Mouse (Mus musculus) cerebellum, adult 2 months (tissue): ENCODE measurements around the gene Gaa. TPM values are rescaled to one million over a fixed set of nuclear protein-coding genes. Genes with fewer than 3 reads are reported as not detected.

Experiments used
- DNase-seq, 2 experiments: peaks; one replicate each; pipeline ENCODE4 v3.0.0; 2021
- H3K27ac ChIP-seq: fragments of 200-500 bp; 2 replicates; pipeline ENCODE4 v1.5.1; 2012; ENCODE audit warnings: low read length, control low read depth, inconsistent platforms; ENCODE audit not compliant: insufficient read depth
- H3K27me3 ChIP-seq: fragments of 200-500 bp; 2 replicates; pipeline ENCODE4 v1.6.1; 2012; ENCODE audit warnings: inconsistent platforms, mild to moderate bottlenecking, low read length, moderate library complexity; ENCODE audit not compliant: control insufficient read depth, insufficient read depth
- H3K4me1 ChIP-seq: fragments of 200-500 bp; 2 replicates; pipeline ENCODE4 v1.6.1; 2011; ENCODE audit warnings: low read length; ENCODE audit not compliant: control insufficient read depth, insufficient read depth
- H3K4me3 ChIP-seq: fragments of 200-500 bp; replicated peaks from 2 replicates; pipeline ENCODE3; 2011; ENCODE audit warnings: mild to moderate bottlenecking, low read depth, low read length, control low read depth; ENCODE audit not compliant: insufficient read depth
- CTCF ChIP-seq: fragments of 200-500 bp; IDR thresholded peaks from 2 replicates; pipeline ENCODE4 v1.5.1; 2011; ENCODE audit warnings: low read depth, mild to moderate bottlenecking, control low read depth, low read length, moderate library complexity, borderline replicate concordance; ENCODE audit not compliant: insufficient read depth
- POLR2A ChIP-seq: fragments of 200-500 bp; IDR thresholded peaks from 2 replicates; pipeline ENCODE4 v1.6.1; 2011; ENCODE audit warnings: low read length, control low read depth, borderline replicate concordance; ENCODE audit not compliant: insufficient read depth
- WGBS: fragments of 180-500 bp; shearing (Covaris S2); methylation state at CpG from one replicate; pipeline ENCODE4 v1.1.7; 2018; 5-methylcytosine and 5-hydroxymethylcytosine counted together
- polyA plus RNA-seq: library from polyadenylated mRNA; depleted of rRNA; stranded (reverse); fragments of >200 nt; gene quantifications from 2 replicates; pipeline ENCODE4 v1.2.3, GENCODE M21; 2012

Gene Gaa
- polyA plus RNA-seq, 1 experiment: 233 TPM

DNA sequence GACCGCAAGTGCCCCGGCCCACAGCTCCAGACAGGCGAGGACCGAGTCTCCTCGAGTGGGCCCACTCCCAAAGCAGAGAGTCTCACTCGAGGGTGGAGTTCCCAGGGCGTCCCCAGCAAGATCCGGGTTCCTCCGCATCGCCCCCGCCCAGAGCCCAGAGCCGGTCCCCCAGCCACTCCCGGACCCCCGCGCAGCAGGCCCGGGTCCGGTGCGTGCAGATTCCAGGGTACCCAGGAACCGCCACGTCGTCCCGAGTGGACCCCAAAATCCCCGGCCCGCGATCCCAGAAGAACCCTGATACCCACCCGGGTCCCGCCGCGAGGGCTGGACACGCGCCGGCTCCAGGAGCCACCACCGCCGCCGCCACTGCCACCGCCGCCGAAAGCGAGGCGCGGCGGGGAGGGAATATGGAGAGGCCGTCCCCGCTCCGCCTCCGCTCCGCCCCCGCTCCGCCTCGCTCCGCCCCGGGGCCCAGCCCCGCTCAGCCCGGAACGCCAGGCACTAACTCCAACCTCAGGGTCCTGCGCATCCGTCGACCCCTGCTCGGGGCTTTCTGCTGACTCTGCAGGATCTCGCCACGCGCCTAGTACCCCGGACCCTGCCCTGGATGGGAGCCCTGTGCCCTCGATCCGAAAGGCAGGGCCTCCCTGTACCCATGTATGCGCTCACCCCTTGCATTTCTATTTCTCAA is 39.5 kb upstream of the Gaa start, which contains the start of the genes Tbc1d16 and Ccdc40:
Gene Tbc1d16, minus strand, starts transcription at position 409 of the 691 bp plus-strand sequence.
Gene Ccdc40, plus strand, starts transcription at position 482 of the 691 bp plus-strand sequence.
- TF ChIP-seq CTCF (no peak), POLR2A (peak; percentile 50; the same call in 1 of the 2 replicates)
- Histone ChIP-seq H3K27ac (peak within 1 kb of the TSS; percentile 53), H3K27me3 (no peaks in the 10 kb centered on the region), H3K4me3 (peak within 1 kb of the TSS; percentile 74), H3K4me1 (peaks cover 23% of the 10 kb centered on the region)
- peak; percentile 72 to 77 for DNase-seq
- WGBS: under 1% methylated on average over 62 of the region's 66 CpGs

DNA sequence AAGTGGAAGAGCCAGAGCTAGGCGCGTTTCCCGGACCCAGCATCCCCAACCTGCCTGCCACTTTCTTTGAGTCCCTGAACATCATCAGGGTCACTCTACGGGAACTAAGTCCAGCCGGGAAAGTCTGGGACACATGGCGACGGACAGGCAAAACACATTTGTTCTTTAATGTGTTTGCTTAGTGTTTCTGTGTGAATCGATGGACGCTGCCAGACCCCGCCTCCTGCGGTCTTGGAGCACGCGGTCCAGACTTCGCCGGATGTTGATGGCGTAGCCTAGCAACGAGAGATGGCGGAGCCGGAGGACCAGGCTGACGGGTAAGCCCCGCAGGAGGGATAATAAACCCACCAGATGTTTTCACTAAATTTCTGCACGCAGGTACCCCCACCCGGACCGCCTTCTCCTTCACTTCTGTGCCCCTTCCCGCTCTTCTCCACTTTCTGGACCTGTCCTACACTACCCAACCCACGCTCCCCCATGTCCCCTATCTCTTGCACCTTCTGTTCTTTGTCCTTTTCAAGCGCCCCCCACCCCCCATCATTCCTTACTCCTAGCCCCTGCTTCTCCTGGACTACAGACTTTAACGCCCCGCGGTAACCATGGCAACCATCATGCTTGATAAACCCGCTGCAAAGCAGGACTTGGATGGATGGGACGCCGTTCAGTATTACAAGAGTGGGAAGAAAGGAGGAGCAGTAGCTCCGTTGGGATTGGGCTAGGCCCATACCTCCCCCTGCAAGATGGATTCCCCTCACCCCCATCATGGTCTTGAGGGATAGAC is 38.7 kb upstream of the Gaa start:
- Histone ChIP-seq H3K27me3 (no peaks in the 10 kb centered on the region), H3K27ac (no peak overlapping the region), H3K4me1 (peaks cover 15% of the 10 kb centered on the region), H3K4me3 (peak overlapping the region; percentile 74)
- no peak for TF ChIP-seq POLR2A
- no peak for TF ChIP-seq CTCF
- 1% methylated on average over 34 of the region's 34 CpGs for WGBS
- peak in 1 of 2 experiments; percentile 53 for DNase-seq

DNA sequence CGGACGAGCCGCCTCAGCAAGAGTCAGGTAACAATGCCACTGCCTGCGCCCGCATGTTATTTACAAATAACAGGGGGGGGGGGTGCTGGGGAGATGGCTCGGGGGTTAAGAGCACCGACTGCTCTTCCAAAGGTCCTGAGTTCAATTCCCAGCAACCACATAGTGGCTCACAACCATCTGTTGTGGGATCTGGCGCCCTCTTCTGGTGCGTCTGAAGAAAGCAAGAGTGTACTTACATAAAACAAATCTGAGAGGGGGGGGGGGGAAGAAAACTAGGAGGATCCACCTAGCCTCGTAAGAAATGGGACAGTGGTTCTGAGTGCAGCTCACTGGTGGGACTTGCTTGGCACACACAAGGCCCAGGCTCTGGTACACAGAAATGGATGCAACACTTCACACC is 32.9 kb upstream of the Gaa start:
- 98% methylated on average over 10 of the region's 10 CpGs for WGBS
- DNase-seq: no peak
- Histone ChIP-seq H3K4me1 (no peaks in the 10 kb centered on the region), H3K27ac (no peak overlapping the region), H3K27me3 (no peaks in the 10 kb centered on the region), H3K4me3 (no peak overlapping the region)
- no peak for TF ChIP-seq CTCF
- no peak for TF ChIP-seq POLR2A

DNA sequence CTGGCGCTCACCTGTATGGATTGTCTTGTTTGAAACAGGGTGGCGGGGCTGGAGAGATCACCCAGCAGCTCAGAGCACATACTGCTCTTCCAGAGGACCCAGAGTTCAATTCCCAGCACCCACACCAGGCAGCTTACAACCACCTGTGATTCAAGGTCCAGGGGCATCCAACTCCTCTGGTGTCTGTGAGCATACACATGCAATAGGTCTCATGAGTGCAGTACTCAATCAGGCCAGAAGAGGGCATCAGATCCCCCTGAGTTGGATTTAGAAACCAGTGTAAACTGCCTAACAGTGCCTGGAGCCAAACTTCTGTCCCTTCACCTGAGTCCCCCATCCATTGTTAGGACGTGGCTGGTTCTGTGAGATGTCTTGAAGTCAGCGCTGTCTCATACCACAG is 32.1 kb upstream of the Gaa start:
- TF ChIP-seq CTCF (peak; percentile 50; the same call in 1 of the 2 replicates), POLR2A (no peak)
- Histone ChIP-seq H3K27me3 (no peaks in the 10 kb centered on the region), H3K4me3 (no peak overlapping the region), H3K27ac (no peak overlapping the region), H3K4me1 (no peaks in the 10 kb centered on the region)
- WGBS: 88% methylated on average over 4 of the region's 4 CpGs
- DNase-seq: no peak

DNA sequence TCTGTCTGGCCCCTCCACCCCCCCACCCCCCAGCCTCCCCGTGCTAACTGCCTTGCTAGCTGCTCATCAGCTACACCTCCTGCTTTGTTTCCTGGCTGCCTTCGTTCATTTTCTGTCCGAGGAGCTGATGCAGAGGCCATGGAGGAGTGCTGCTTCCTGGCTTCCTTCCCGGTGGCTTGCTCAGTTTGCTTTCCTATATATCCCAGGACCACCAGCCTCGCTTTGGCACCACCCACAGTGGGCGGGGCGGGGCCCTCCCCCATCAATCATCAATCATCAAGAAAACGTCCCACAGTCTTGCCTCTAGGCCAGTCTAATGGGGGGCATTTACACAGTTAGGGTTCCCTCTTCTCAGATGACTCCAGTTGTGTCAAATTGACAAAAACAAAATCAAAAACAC is 31.3 kb upstream of the Gaa start:
- WGBS: 43% methylated on average over 8 of the region's 8 CpGs

DNA sequence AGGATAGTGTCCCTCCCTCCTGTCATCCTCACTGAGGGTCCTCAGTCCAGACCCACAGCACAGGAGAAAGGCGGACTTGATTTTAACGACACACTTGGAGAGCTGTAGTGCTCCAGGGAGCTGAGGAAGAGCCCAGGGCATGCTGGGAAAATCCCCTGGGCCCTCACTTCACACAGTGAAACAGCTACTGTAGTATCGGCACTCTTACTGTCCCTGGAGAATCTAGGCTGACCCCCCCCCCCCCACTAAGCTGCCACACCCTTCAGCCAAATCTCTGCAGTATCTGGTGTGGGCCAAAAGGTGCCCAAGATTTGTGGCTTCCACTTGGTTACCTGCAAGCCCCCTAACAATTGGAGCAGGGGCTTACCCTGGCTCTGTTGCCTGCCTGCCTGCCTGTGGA is 30.7 kb upstream of the Gaa start:
- WGBS: 88% methylated on average over 3 of the region's 3 CpGs
- no peak overlapping the region for H3K27ac ChIP-seq
- no peak for DNase-seq
- TF ChIP-seq POLR2A: no peak
- TF ChIP-seq CTCF: no peak
- H3K27me3 ChIP-seq: no peaks in the 10 kb centered on the region
- H3K4me3 ChIP-seq: no peak overlapping the region
- no peaks in the 10 kb centered on the region for H3K4me1 ChIP-seq

More for the DNA sequence above, 31.3 kb upstream of the Gaa start:
- H3K4me1 ChIP-seq: no peaks in the 10 kb centered on the region
- no peaks in the 10 kb centered on the region for H3K27me3 ChIP-seq
- no peak for TF ChIP-seq POLR2A
- no peak for TF ChIP-seq CTCF
- H3K4me3 ChIP-seq: no peak overlapping the region
- no peak for DNase-seq
- H3K27ac ChIP-seq: no peak overlapping the region

DNA sequence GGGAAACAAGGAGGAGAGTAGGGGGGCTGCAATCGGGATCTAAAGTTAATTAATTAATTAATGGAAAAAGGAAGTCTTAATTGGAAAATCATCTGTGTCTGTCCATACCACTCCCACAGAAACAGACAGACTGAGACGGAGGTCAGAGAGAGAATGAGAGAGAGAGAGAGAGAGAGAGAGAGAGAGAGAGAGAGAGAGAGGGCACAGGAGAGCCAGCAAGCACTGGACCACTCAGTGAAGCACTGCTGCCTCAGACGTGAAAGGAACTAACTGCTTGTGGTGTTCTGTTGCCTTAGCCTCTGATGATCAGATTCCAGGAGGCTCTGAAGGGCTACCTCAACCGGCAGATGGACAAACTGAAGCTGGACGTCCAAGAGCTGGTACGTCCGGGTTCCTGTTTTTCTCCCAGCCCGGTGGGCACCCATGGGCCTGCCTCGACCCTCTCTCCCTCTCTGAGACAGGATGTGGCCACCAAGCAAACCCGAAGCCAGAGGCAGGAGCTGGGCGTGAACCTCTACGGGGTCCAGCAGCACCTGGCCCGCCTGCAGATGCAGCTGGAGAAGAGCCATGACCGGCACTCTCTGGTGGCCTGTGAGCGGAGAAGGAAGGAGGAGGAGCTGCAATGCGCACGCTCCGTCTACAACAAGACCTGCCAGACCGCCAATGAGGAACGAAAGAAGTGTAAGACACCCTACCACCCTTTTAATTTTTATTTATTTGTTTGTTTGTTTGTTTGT is 30.0 kb upstream of the Gaa start:
- no peak for DNase-seq
- TF ChIP-seq CTCF (no peak), POLR2A (no peak)
- WGBS: 41% methylated on average over 20 of the region's 20 CpGs
- no peak overlapping the region for H3K27ac ChIP-seq
- no peaks in the 10 kb centered on the region for H3K4me1 ChIP-seq
- H3K27me3 ChIP-seq: no peaks in the 10 kb centered on the region
- H3K4me3 ChIP-seq: no peak overlapping the region

DNA sequence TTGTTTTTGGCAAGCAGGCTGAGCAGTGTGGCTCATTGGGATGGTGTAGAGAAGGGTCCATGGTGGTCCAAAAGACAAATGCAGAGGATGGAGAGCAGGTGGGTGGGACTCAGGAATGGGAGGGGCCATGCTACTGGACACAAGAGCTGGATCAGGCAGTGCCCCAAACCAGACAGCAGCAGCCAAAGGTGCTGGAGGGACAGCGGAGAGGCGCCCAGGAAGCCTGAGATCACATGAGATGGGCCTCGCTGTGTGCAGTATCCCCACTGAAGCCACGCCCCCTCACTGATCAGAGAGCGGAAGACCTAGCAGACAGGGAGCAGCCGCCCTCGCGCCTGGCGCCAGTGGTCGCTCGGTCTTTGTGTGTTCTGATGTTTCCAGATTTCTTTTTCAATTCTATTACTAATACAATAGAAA is 29.4 kb upstream of the Gaa start:
- Histone ChIP-seq H3K27me3 (no peaks in the 10 kb centered on the region), H3K27ac (no peak overlapping the region), H3K4me1 (no peaks in the 10 kb centered on the region), H3K4me3 (no peak overlapping the region)
- no peak for DNase-seq
- WGBS: 31% methylated on average over 11 of the region's 11 CpGs
- TF ChIP-seq POLR2A (no peak), CTCF (no peak)
